Mouse (Mus musculus) lung, embryonic 14.5 days (tissue): ENCODE measurements at regions not wholly inside any gene's neighbourhood (a gene's known extent, or its start where the extent isn't known, plus 50 kb on each side); places are given as distances from the start of the nearest gene placed in this dataset.
"Not testable (repeated sequence)": the region's sequence is repeated elsewhere in the genome, so short reads cannot be mapped to it uniquely, and the experiment has no call there.

Experiments used
- ATAC-seq: fragments of 200-750 bp; cut with Nextera tagmentation; 2 replicates; pipeline ENCODE4 v1.8.0; 2017; ENCODE audit warnings: mild to moderate bottlenecking, moderate TSS enrichment, moderate library complexity; ENCODE audit not compliant: insufficient read depth
- DNase-seq: peaks from one replicate; pipeline ENCODE4 v3.0.0-alpha.2; 2015
- H3K27ac ChIP-seq: fragments of 300-500 bp; sonication (generic); 2 replicates; pipeline ENCODE4 v1.5.1; 2014; ENCODE audit warnings: low read depth, mild to moderate bottlenecking, moderate library complexity
- H3K27me3 ChIP-seq: fragments of 300-500 bp; sonication (generic); 2 replicates; pipeline ENCODE4 v1.6.1; 2014; ENCODE audit warnings: low read length, control low read depth; ENCODE audit not compliant: insufficient read depth
- H3K36me3 ChIP-seq: fragments of 300-500 bp; sonication (generic); 2 replicates; pipeline ENCODE4 v1.6.1; 2014; ENCODE audit warnings: control low read depth; ENCODE audit not compliant: insufficient read depth
- H3K4me1 ChIP-seq: fragments of 300-500 bp; sonication (generic); 2 replicates; pipeline ENCODE4 v1.6.1; 2014; ENCODE audit warnings: antibody characterized with exemption, control low read depth; ENCODE audit not compliant: insufficient read depth
- H3K4me2 ChIP-seq: fragments of 300-500 bp; sonication (generic); 2 replicates; pipeline ENCODE4 v1.6.1; 2014; ENCODE audit warnings: mild to moderate bottlenecking
- H3K4me3 ChIP-seq: fragments of 300-500 bp; sonication (generic); 2 replicates; pipeline ENCODE4 v1.5.1; 2014; ENCODE audit warnings: low read depth, low read length
- H3K9ac ChIP-seq: fragments of 300-500 bp; sonication (generic); 2 replicates; pipeline ENCODE4 v1.6.1; 2014
- H3K9me3 ChIP-seq: fragments of 300-500 bp; sonication (generic); 2 replicates; pipeline ENCODE4 v1.6.1; 2016; ENCODE audit warnings: low read depth, low read length, control low read depth
- CTCF ChIP-seq: IDR thresholded peaks from 2 replicates; pipeline ENCODE4 v1.5.1; 2016; ENCODE audit warnings: antibody characterized with exemption, low read depth
- WGBS: fragments of 180-500 bp; shearing (Covaris S2); extraction: QIAGEN DNeasy Blood & Tissue Kit; methylation state at CpG from one replicate; pipeline ENCODE4 v1.1.7; 2014; 5-methylcytosine and 5-hydroxymethylcytosine counted together

DNA sequence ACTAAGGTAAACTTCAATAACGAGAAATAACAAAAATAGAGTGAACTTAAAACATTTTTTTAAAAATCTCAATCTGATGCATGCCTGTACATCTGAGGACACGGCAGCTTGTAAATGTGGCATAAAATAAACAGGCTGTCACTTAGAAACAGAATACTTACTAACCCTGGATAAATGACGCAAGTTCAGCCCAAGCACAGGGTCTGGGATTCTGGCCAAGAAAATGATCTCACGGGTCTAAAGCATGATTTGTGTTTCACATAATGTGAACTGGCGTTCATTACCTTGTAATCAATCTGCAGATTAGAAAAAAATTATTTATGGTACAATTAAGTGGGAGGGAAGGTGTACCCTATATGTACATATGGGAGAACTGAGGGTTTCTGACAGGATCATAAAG is 512.1 kb upstream of the Vrk2 start:
- ATAC-seq (peak; percentile 24; the same call in 1 of the 2 replicates), DNase-seq (peak; percentile 36)
- Histone ChIP-seq H3K27me3 (no peaks in the 10 kb centered on the region), H3K27ac (no peak overlapping the region), H3K9me3 (no peaks in the 10 kb centered on the region), H3K4me2 (no peak overlapping the region), H3K9ac (no peak overlapping the region), H3K4me3 (no peak overlapping the region), H3K4me1 (no peaks in the 10 kb centered on the region), H3K36me3 (no peaks in the 10 kb centered on the region)
- 22% methylated on average over 5 of the region's 5 CpGs for WGBS
- TF ChIP-seq CTCF, result no peak

DNA sequence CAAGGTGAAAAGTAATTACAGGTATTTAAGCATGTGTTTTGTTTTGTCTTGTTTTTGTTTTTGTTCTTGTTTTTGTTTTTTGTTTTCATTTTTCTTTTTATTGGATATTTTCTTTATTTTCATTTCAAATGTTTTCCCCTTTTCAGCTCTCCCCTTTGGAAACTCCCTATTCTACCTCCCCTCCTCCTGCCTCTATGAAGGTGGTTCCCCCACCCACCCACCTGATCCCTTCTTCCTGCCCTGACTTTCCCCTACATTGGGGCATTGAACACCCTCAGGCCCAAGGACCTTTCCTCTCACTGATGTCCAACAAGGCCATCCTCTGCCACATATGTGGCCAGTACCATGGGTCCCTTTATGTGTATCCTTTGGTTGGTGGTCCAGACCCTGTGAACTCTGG is 509.1 kb upstream of the Vrk2 start:
- Histone ChIP-seq H3K4me2 (no peak overlapping the region), H3K27ac (no peak overlapping the region), H3K4me1 (no peaks in the 10 kb centered on the region), H3K9ac (no peak overlapping the region), H3K27me3 (no peaks in the 10 kb centered on the region), H3K4me3 (no peak overlapping the region), H3K36me3 (no peaks in the 10 kb centered on the region), H3K9me3 (no peaks in the 10 kb centered on the region)
- no peak for TF ChIP-seq CTCF
- DNase-seq (no peak), ATAC-seq (no peak)

DNA sequence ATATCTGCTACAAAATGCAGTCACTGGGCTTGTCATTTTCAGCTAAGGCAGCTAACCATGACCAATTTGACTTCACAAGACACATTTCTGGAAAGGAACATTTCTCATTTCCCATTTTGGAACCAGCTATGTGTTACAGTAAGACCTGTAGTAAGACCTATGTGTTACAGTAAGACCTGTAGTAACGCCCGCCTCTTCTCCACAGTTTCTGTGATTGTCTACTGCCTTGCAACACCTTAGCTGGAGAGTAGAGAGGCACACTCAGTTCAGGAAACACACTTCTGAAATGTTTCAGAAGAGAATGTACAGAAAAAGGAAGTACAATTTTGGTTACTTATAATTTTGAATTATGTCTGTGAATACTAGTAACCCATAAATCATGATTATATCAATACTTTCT is 508.2 kb upstream of the Vrk2 start:
- no peak overlapping the region for H3K9ac ChIP-seq
- no peaks in the 10 kb centered on the region for H3K27me3 ChIP-seq
- H3K36me3 ChIP-seq, result no peaks in the 10 kb centered on the region
- H3K27ac ChIP-seq, result no peak overlapping the region
- no peaks in the 10 kb centered on the region for H3K4me1 ChIP-seq
- no peak for DNase-seq
- H3K4me3 ChIP-seq, result no peak overlapping the region
- TF ChIP-seq CTCF, result no peak
- ATAC-seq, result no peak
- WGBS, result 92% methylated on average over 2 of the region's 2 CpGs
- H3K9me3 ChIP-seq, result no peaks in the 10 kb centered on the region
- no peak overlapping the region for H3K4me2 ChIP-seq

DNA sequence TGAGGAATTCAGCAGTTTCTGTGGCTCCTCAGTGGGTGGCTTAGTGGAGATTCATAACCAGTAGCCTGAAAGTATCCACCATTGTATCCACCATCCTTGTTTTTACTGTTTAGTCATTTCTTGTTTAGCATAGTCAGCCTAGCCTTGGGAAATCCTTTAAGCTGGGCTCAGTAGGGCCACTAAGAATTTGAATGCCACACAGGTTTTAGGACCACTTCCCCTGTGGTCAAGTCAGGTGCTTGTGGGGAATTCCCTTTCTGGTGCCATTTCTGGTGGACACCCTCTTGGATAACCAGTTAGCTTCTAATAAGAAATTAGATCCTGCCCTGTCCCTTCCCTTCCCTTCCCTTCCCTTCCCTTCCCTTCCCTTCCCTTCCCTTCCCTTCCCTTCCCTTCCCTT is 502.8 kb upstream of the Vrk2 start:
- DNase-seq (no peak), ATAC-seq (no peak)
- Histone ChIP-seq H3K4me3 (no peak overlapping the region), H3K4me2 (no peak overlapping the region), H3K4me1 (no peaks in the 10 kb centered on the region), H3K9me3 (no peaks in the 10 kb centered on the region), H3K27ac (no peak overlapping the region), H3K27me3 (no peaks in the 10 kb centered on the region), H3K9ac (no peak overlapping the region), H3K36me3 (no peaks in the 10 kb centered on the region)
- no peak for TF ChIP-seq CTCF

DNA sequence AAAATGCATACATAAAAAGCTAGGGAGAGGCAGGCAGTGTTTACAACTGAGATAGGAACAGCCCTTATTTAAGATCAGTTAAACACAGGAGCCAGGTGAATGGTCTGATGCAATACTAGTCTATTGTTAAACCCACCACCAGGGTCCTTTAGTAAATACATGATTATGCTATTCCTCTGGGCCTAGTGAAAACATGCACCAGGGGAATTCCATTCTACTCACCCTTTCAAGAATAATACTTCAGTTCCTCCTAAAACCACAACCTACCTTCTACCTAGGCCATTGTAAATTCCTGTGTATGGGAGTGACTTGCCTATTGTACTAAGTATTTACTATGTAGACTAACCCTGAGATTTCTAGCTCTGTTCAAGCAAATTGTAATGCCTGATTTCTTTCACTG is 501.7 kb upstream of the Vrk2 start:
- not testable (repeated sequence) for H3K4me3 ChIP-seq, H3K27ac ChIP-seq, H3K4me2 ChIP-seq, DNase-seq, H3K9ac ChIP-seq, H3K27me3 ChIP-seq, H3K36me3 ChIP-seq, ATAC-seq, H3K9me3 ChIP-seq, H3K4me1 ChIP-seq

DNA sequence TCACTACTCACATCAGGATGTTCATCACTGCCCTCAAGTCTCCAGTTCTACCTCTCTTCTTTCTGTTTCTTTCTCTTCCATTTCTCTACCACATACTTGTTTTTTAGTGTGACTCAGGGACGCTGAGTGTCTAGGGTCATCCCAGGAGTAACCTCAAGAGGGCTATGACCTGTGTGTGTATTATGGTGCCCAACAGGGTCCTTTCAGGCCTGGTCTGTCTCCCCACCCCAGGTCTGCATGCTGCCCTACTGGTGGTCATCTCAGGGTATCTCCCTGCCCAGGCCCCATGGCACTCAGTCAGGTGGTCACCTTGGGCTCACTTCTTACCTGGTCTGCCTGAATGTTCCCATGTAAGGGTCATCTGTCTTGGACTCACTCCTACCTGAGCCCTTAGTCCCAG is 492.7 kb upstream of the Vrk2 start:
- H3K4me3 ChIP-seq, result no peak overlapping the region
- no peak overlapping the region for H3K4me2 ChIP-seq
- H3K27me3 ChIP-seq, result no peaks in the 10 kb centered on the region
- 76% methylated on average over 1 of the region's 1 CpGs for WGBS
- H3K27ac ChIP-seq, result no peak overlapping the region
- H3K36me3 ChIP-seq, result no peaks in the 10 kb centered on the region
- ATAC-seq, result no peak
- TF ChIP-seq CTCF, result no peak
- no peak for DNase-seq
- H3K9ac ChIP-seq, result no peak overlapping the region
- H3K4me1 ChIP-seq, result no peaks in the 10 kb centered on the region
- H3K9me3 ChIP-seq, result no peaks in the 10 kb centered on the region

DNA sequence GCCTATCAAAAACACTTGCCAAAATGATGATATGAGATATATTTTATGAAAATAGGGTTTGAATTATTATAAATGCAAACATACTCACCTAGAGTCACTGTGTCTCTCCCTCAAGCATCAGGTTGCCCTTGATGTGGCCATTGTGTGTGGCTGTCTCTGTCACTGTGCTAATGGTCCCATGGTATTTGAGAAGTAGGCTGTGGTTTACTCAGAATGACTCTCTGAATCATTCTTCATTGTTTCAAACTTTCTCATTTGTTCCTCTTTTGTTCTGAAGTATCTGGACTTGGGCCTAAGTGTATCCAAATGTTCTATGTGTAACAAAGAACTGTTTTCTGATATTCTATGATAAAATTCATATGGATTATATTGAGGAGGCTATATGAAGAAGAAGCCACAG is 487.4 kb upstream of the Vrk2 start:
- no peak overlapping the region for H3K9ac ChIP-seq
- no peak for ATAC-seq
- H3K9me3 ChIP-seq, result no peaks in the 10 kb centered on the region
- H3K4me3 ChIP-seq, result no peak overlapping the region
- H3K36me3 ChIP-seq, result no peaks in the 10 kb centered on the region
- no peak for TF ChIP-seq CTCF
- DNase-seq, result no peak
- no peaks in the 10 kb centered on the region for H3K27me3 ChIP-seq
- no peak overlapping the region for H3K27ac ChIP-seq
- H3K4me1 ChIP-seq, result no peaks in the 10 kb centered on the region
- no peak overlapping the region for H3K4me2 ChIP-seq

DNA sequence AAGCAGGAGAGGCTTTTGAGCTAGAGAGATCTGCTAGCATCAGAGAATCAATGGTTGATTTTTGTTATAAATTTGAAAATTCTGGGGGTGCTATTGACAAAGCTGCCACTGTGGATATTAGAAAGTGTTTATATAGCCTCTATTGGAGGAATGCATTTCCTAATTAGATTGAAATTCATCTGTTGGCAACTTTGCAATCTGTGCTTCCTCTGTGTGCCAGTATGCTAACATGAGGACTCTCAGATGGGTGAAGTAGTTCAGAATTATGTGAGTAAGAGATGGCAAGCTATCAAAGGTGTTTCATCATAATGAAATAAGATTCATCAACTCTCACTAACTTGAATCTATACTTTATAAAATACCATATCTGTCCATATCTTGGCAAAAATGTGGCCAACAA is 476.6 kb upstream of the Vrk2 start:
- no peak overlapping the region for H3K9ac ChIP-seq
- H3K27me3 ChIP-seq, result no peaks in the 10 kb centered on the region
- H3K4me3 ChIP-seq, result no peak overlapping the region
- H3K4me2 ChIP-seq, result no peak overlapping the region
- DNase-seq (no peak), ATAC-seq (no peak)
- no peak overlapping the region for H3K27ac ChIP-seq
- no peaks in the 10 kb centered on the region for H3K4me1 ChIP-seq
- no peak for TF ChIP-seq CTCF
- no peaks in the 10 kb centered on the region for H3K9me3 ChIP-seq
- H3K36me3 ChIP-seq, result no peaks in the 10 kb centered on the region
